Mouse (Mus musculus) stomach, postnatal 0 days (tissue): ENCODE data around the gene Abhd5. TPM values are rescaled to one million over a fixed set of nuclear protein-coding genes. Genes with fewer than 3 reads are reported as not detected.
A peak's percentile ranks its signal among the peaks of the same experiment; 100 is the strongest.

ENCODE experiments used
- ATAC-seq: fragments of 200-750 bp; cut with Nextera tagmentation; 2 replicates; pipeline ENCODE4 v1.8.0; 2017; ENCODE audit not compliant: low FRiP score, low TSS enrichment
- DNase-seq: peaks from one replicate; pipeline ENCODE4 v3.0.0-alpha.2; 2016; ENCODE audit warnings: low spot score
- H3K27ac ChIP-seq: fragments of 300-500 bp; sonication (generic); replicated peaks from 2 replicates; pipeline ENCODE4 v1.5.1; 2014; ENCODE audit warnings: mild to moderate bottlenecking, control low read depth
- H3K27me3 ChIP-seq: fragments of 300-500 bp; sonication (generic); 2 replicates; pipeline ENCODE4 v1.6.1; 2014; ENCODE audit warnings: low read length; ENCODE audit not compliant: control insufficient read depth, insufficient read depth
- H3K36me3 ChIP-seq: fragments of 300-500 bp; sonication (generic); 2 replicates; pipeline ENCODE4 v1.6.1; 2014; ENCODE audit warnings: low read length, mixed read lengths; ENCODE audit not compliant: control insufficient read depth, insufficient read depth
- H3K4me1 ChIP-seq: fragments of 300-500 bp; sonication (generic); replicated peaks from 2 replicates; pipeline ENCODE4 v1.6.1; 2014; ENCODE audit warnings: antibody characterized with exemption; ENCODE audit not compliant: control insufficient read depth, insufficient read depth
- H3K4me2 ChIP-seq: fragments of 300-500 bp; sonication (generic); replicated peaks from 2 replicates; pipeline ENCODE4 v1.6.1; 2014; ENCODE audit warnings: low read depth, mild to moderate bottlenecking, control low read depth, moderate library complexity
- H3K4me3 ChIP-seq: fragments of 300-500 bp; sonication (generic); 2 replicates; pipeline ENCODE4 v1.5.1; 2014; ENCODE audit warnings: low read depth, low read length, control low read depth
- H3K9ac ChIP-seq: fragments of 300-500 bp; sonication (generic); 2 replicates; pipeline ENCODE4 v1.6.1; 2014; ENCODE audit warnings: mild to moderate bottlenecking, low read length, control low read depth, mixed read lengths
- H3K9me3 ChIP-seq: fragments of 300-500 bp; sonication (generic); 2 replicates; pipeline ENCODE4 v1.6.1; 2016; ENCODE audit warnings: low read length; ENCODE audit not compliant: control insufficient read depth
- CTCF ChIP-seq: IDR thresholded peaks from 2 replicates; pipeline ENCODE4 v1.5.1; 2016; ENCODE audit warnings: antibody characterized with exemption, low read depth, mild to moderate bottlenecking, moderate library complexity
- EP300 ChIP-seq: optimal IDR thresholded peaks from 2 replicates; pipeline ENCODE3; 2016; ENCODE audit warnings: antibody characterized with exemption
- WGBS: fragments of 180-500 bp; shearing (Covaris S2); extraction: QIAGEN DNeasy Blood & Tissue Kit; methylation state at CpG from one replicate; pipeline ENCODE4 v1.1.7; 2014; 5-methylcytosine and 5-hydroxymethylcytosine counted together
- polyA plus RNA-seq: library from polyadenylated mRNA; unstranded; fragments of >200 nt; fragmentation: Nextera tagmentation; extraction: Ambion mirVana; gene quantifications from 2 replicates; pipeline ENCODE4 v1.2.1, GENCODE M21; 2015

Abhd5 gene
- polyA plus RNA-seq, 1 experiment from 2014 or later, result 39.4 TPM

DNA sequence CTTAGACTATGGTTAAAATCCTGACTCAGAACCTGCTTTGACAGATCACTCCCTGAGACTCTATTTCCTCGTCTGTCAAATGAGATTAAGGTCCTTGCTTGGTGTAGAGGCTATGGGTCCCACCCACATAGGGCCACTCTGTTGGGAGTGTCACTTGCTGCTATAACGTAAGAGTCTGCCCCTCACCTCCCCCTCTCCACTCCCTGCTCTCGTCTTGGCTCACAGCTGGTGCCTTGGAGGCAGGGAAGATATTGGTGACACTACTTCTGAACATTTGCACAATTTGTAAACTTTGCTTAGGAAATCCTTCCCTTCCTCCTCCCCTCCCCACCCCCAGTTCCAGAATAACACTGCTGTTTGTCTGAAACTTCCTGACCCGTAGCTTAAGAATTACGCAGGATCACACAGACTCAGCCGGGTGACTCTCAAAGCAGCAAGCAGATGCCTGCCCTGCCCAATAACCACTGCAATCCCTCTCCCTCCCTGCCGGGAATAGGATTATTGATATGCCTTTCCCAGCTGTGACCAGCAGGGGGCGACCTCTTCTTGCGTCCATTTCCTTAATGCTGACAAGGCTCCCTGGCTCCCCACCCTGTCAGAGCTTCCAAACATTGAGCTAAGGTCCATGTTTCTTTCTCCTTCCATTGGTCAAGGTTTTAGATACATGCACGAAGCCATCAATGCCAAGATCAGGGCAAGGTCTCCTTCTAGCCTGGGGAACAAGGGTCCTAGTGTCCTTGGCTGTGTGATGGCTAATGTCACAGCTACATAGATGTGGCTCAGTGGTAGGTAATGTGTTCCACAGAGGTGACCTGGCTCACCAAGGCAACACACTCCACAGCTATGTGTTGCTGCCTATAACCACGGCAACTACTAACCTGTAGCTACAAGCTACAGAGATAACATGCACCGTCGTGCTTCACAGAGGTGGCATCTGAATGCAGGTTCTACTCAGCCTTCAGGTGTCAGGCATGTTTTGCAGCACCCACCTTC lies 69.7 kb downstream of the Abhd5 start:
- DNase-seq (peak; percentile 83), ATAC-seq (peak; percentile 71)
- no peaks in the 10 kb centered on the region for H3K4me1 ChIP-seq
- no peak overlapping the region for H3K9ac ChIP-seq
- 0 out of 2 replicates have a peak overlapping the region, but pooled peaks have one; percentile 26 for H3K27ac ChIP-seq
- H3K4me3 ChIP-seq, result no peak overlapping the region
- TF ChIP-seq EP300, result no peak
- peak; percentile 98 for TF ChIP-seq CTCF
- H3K4me2 ChIP-seq, result no peak overlapping the region
- no peaks in the 10 kb centered on the region for H3K36me3 ChIP-seq
- WGBS, result 19% methylated on average over 13 of the region's 13 CpGs
- no peaks in the 10 kb centered on the region for H3K9me3 ChIP-seq
- H3K27me3 ChIP-seq, result no peaks in the 10 kb centered on the region

DNA sequence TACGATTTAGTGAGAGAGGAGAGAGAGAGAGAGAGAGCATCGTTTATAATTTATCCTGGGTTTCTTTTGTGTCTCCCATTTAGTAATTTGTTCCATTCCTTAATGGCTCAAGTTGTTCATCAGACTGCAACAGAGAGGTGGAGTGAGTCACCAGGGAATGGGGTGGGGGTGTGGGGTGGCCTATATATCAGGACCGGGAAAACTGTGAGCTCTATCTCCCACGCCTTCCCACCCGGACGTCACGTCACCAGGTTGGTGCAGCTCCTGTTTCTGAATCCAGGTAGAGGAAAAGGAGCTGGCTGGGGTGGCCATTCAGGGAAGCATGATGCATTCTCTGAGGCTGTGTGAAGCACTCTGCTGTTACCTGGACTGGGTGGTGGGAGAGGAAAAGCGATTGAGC lies 70.5 kb downstream of the Abhd5 start:
- H3K4me2 ChIP-seq, result no peak overlapping the region
- no peak for ATAC-seq
- WGBS, result 72% methylated on average over 8 of the region's 8 CpGs
- no peak overlapping the region for H3K9ac ChIP-seq
- no peaks in the 10 kb centered on the region for H3K27me3 ChIP-seq
- no peaks in the 10 kb centered on the region for H3K9me3 ChIP-seq
- TF ChIP-seq EP300 (no peak), CTCF (no peak)
- H3K4me3 ChIP-seq, result no peak overlapping the region
- DNase-seq, result no peak
- H3K36me3 ChIP-seq, result no peaks in the 10 kb centered on the region
- no peaks in the 10 kb centered on the region for H3K4me1 ChIP-seq
- H3K27ac ChIP-seq, result no peak overlapping the region

DNA sequence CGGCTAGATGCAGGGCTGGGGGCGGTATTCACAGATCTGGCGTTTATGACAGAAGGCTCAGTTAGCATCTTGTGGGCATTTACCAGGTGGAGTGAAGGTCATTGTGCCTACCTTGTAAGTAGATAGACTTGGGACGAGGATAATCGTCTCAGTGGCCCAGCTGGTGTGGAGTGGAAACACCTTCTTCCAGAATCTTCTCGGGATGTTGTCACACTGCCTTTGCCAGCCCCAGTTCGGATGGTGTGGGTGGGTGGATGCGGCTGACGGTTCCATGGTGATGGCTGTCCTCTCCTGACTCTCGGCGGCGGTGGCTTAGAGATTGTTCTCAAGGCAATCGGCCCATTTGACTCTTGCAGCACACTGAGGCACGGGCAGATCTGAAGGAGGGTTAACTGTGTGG lies 71.3 kb downstream of the Abhd5 start:
- no peak overlapping the region for H3K4me3 ChIP-seq
- H3K4me2 ChIP-seq, result no peak overlapping the region
- WGBS, result 85% methylated on average over 14 of the region's 14 CpGs
- no peaks in the 10 kb centered on the region for H3K9me3 ChIP-seq
- DNase-seq, result no peak
- no peak overlapping the region for H3K27ac ChIP-seq
- no peaks in the 10 kb centered on the region for H3K36me3 ChIP-seq
- H3K4me1 ChIP-seq, result no peaks in the 10 kb centered on the region
- ATAC-seq, result no peak
- no peak overlapping the region for H3K9ac ChIP-seq
- TF ChIP-seq EP300 (no peak), CTCF (no peak)
- H3K27me3 ChIP-seq, result no peaks in the 10 kb centered on the region

DNA sequence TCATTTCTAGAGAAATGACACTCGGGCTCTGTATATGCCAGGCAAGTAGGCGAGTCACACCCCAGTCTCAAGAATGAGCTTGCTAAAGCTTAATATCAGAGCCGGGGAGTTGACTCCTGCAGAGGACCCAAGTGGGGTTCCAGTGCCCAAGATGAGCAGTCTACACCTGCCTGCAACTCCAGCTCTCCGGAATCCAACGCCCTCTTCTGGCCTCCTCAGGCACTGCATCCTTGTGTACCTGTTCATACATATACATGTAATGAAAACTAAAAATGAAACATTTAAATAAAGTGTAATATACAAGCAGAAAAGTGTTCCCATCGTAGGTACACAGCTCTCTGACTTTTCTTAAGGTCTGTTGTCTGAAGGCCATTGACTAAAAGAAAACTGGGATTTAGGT lies 71.7 kb downstream of the Abhd5 start:
- Histone ChIP-seq H3K27ac (no peak overlapping the region), H3K9me3 (no peaks in the 10 kb centered on the region), H3K9ac (no peak overlapping the region), H3K36me3 (no peaks in the 10 kb centered on the region), H3K4me1 (no peaks in the 10 kb centered on the region), H3K27me3 (no peaks in the 10 kb centered on the region), H3K4me3 (no peak overlapping the region), H3K4me2 (no peak overlapping the region)
- DNase-seq, result no peak
- no peak for ATAC-seq
- WGBS, result 49% methylated on average over 6 of the region's 6 CpGs
- TF ChIP-seq EP300 (no peak), CTCF (peak; percentile 48)

DNA sequence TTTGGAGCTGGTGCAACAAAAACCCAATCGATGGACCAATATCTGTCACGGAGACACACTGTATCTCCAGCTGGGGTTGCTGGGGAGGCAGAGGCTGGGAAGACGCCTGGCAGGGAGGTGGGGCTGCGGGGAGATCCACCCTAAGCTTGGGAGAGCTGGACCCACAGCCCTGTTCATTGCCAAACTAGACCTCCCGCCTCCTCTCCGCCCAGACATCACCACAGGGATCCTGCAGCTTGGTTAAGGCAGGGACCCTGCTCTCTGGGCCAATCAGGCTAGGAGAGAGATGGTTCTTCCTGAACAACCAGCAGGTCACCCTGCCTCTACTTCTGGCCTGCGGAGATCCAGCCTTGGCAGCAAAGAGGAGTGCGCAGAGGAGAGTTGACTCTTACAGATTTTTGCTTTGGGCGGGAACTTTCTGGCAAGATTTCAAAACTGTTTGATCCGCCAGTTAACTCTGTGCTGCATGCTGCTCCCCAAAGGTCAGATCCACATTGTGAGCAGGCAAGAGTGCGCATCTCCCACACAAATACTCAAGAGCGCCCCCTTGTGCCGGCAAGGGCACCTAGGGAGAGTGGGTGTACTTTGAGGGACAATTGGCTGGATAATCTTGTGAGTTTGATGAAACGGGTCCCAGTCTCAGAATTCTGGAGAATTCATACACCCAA lies 73.7 kb downstream of the Abhd5 start:
- Histone ChIP-seq H3K36me3 (no peaks in the 10 kb centered on the region), H3K9me3 (no peaks in the 10 kb centered on the region), H3K27ac (no peak overlapping the region), H3K4me1 (no peaks in the 10 kb centered on the region), H3K4me2 (peak overlapping the region; percentile 35), H3K27me3 (no peaks in the 10 kb centered on the region), H3K4me3 (no peak overlapping the region), H3K9ac (0 out of 2 replicates have a peak overlapping the region, but pooled peaks have one; percentile 31)
- DNase-seq (peak; percentile 31), ATAC-seq (0 out of 2 replicates have a peak, but pooled peaks have one; percentile 8)
- 32% methylated on average over 14 of the region's 14 CpGs for WGBS
- TF ChIP-seq CTCF (peak; percentile 66), EP300 (no peak)
